Mouse (Mus musculus) kidney, adult 8-10 months (tissue): Measurements from ENCODE around the gene Rab29.
A peak's percentile ranks its signal among the peaks of the same experiment; 100 is the strongest.
"Not testable (repeated sequence)": the region's sequence is repeated elsewhere in the genome, so short reads cannot be mapped to it uniquely, and the experiment has no call there.

Experiments
- DNase-seq, 2 experiments: peaks; one replicate each; pipeline ENCODE4 v3.0.0; 2022

Gene Rab29

GRCm38 (mm10) chr1:131866304-131866999, 572 bp upstream of the Rab29 start:
- DNase-seq, result no peak

GRCm38 (mm10) chr1:131867946-131868290, 894 bp downstream of the Rab29 start:
- peak in 1 of 2 experiments; percentile 15 for DNase-seq

- no peak for DNase-seq
These were observed 2.5 kb downstream of the Rab29 start for GRCm38 (mm10) chr1:131869561-131869960.

GRCm38 (mm10) chr1:131872856-131873255, 5.8 kb downstream of the Rab29 start:
- DNase-seq, result no peak

GRCm38 (mm10) chr1:131879816-131880215, 12.8 kb downstream of the Rab29 start:
- DNase-seq, result no peak

GRCm38 (mm10) chr1:131882787-131883186, 15.8 kb downstream of the Rab29 start:
- DNase-seq, result peak in 1 of 2 experiments; percentile 43

GRCm38 (mm10) chr1:131886173-131886572, 19.1 kb downstream of the Rab29 start:
- no peak for DNase-seq

- DNase-seq, result no peak
These were observed 19.6 kb downstream of the Rab29 start for GRCm38 (mm10) chr1:131886641-131887040.

GRCm38 (mm10) chr1:131890043-131890658, 23.1 kb downstream of the Rab29 start:
- no peak for DNase-seq

- no peak for DNase-seq
These were observed 24.4 kb downstream of the Rab29 start for GRCm38 (mm10) chr1:131891436-131891835.

GRCm38 (mm10) chr1:131902679-131903078, 35.7 kb downstream of the Rab29 start:
- DNase-seq, result no peak

- DNase-seq, result no peak
These were observed 36.2 kb downstream of the Rab29 start for GRCm38 (mm10) chr1:131903251-131903650.

- DNase-seq, result no peak
These were observed 38.5 kb downstream of the Rab29 start for GRCm38 (mm10) chr1:131905497-131905896.

- DNase-seq, result no peak
These were observed 41.4 kb downstream of the Rab29 start for GRCm38 (mm10) chr1:131908456-131908855.

- DNase-seq, result not testable (repeated sequence)
These were observed 42.2 kb downstream of the Rab29 start for GRCm38 (mm10) chr1:131909236-131909635.

GRCm38 (mm10) chr1:131910001-131910648, 43.1 kb downstream of the Rab29 start, which contains the start of gene Nucks1:
Nucks1 (plus strand) TSS chr1:131910534.
- DNase-seq, result peak; percentile 100

- peak; percentile 78 to 85 for DNase-seq
These were observed 43.9 kb downstream of the Rab29 start for GRCm38 (mm10) chr1:131910674-131911558.

GRCm38 (mm10) chr1:131917634-131918033, 50.6 kb downstream of the Rab29 start:
- no peak for DNase-seq

- no peak for DNase-seq
These were observed 52.0 kb downstream of the Rab29 start for GRCm38 (mm10) chr1:131919052-131919451.

- DNase-seq, result no peak
These were observed 55.1 kb downstream of the Rab29 start for GRCm38 (mm10) chr1:131922100-131922499.
